Mouse (Mus musculus) stomach, embryonic 15.5 days (tissue): ENCODE results near the gene Gatd1. TPM values are rescaled to one million over a fixed set of nuclear protein-coding genes. Genes with fewer than 3 reads are reported as not detected.
A peak's percentile ranks its signal among the peaks of the same experiment; 100 is the strongest.

Experiments
- ATAC-seq: fragments of 200-750 bp; cut with Nextera tagmentation; 2 replicates; pipeline ENCODE4 v1.8.0; 2017; ENCODE audit warnings: low read depth, moderate number of reproducible peaks, moderate TSS enrichment; ENCODE audit not compliant: insufficient read depth, low FRiP score
- H3K27ac ChIP-seq: fragments of 300-500 bp; sonication (generic); 2 replicates; pipeline ENCODE4 v1.5.1; 2015; ENCODE audit warnings: mild to moderate bottlenecking, inconsistent platforms
- H3K27me3 ChIP-seq: fragments of 300-500 bp; sonication (generic); replicated peaks from 2 replicates; pipeline ENCODE4 v1.6.1; 2015; ENCODE audit warnings: inconsistent platforms
- H3K36me3 ChIP-seq: fragments of 300-500 bp; sonication (generic); 2 replicates; pipeline ENCODE4 v1.6.1; 2015; ENCODE audit warnings: inconsistent platforms
- H3K4me1 ChIP-seq: fragments of 300-500 bp; sonication (generic); 2 replicates; pipeline ENCODE4 v1.6.1; 2015; ENCODE audit warnings: inconsistent platforms
- H3K4me2 ChIP-seq: fragments of 300-500 bp; sonication (generic); 2 replicates; pipeline ENCODE4 v1.6.1; 2015; ENCODE audit warnings: mild to moderate bottlenecking, inconsistent platforms
- H3K4me3 ChIP-seq: fragments of 300-500 bp; sonication (generic); replicated peaks from 2 replicates; pipeline ENCODE4 v1.5.1; 2015; ENCODE audit warnings: inconsistent platforms
- H3K9ac ChIP-seq: fragments of 300-500 bp; sonication (generic); 2 replicates; pipeline ENCODE4 v1.6.1; 2015; ENCODE audit warnings: inconsistent platforms
- H3K9me3 ChIP-seq: fragments of 300-500 bp; sonication (generic); 2 replicates; pipeline ENCODE4 v1.6.1; 2016; ENCODE audit warnings: inconsistent platforms
- WGBS: fragments of 180-500 bp; shearing (Covaris S2); methylation state at CpG from one replicate; pipeline ENCODE4 v1.1.7; 2015; 5-methylcytosine and 5-hydroxymethylcytosine counted together
- polyA plus RNA-seq: library from polyadenylated mRNA; unstranded; fragments of >200 nt; fragmentation: Nextera tagmentation; extraction: Ambion mirVana; gene quantifications from 2 replicates; pipeline ENCODE4 v1.2.1, GENCODE M21; 2015

Gatd1 gene
- polyA plus RNA-seq, 1 experiment from 2014 or later = 51.1 TPM

DNA sequence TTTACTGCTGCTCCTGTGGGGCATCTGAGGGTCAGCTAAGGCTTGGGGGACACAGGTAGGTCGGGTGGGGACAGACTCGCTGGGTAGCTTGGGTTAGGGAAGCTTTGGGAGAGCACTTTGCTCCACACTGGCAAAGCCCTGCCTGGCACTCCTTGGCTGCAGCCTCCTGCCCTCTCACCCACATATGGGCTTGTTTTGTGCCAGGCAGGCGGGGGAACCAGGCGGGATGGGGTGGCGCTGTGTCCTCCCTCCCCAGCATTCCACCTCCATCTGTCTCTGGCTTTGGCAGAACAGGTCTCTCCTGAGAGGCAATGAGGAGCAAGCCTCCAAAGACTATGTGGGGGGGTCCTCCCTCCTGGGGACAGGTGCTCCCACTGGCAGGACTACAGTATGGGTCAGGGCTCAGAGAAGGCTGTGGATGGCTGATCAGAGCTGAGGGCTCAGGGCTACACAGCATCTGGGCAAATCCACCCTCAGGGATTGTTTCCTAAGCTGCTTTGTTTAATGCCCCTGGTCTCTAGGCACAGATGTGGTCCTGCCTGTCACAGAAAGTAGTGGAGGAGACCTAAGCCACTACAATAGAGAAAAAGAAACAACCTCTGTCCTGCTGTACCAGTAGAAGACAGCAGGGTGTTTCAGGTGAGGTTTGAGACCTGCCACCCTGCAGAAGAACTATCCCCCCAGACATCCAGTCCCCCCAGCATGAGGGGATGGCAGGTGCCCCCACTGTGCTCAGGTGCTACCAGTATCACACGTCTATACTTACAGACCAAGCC lies 19.0 kb upstream of the Gatd1 start:
- WGBS = 85% methylated on average over 6 of the region's 6 CpGs
- H3K9ac ChIP-seq = no peak overlapping the region
- H3K4me2 ChIP-seq = no peak overlapping the region
- peaks cover 58% of the 10 kb centered on the region for H3K4me1 ChIP-seq
- no peak overlapping the region for H3K4me3 ChIP-seq
- H3K27me3 ChIP-seq = no peaks in the 10 kb centered on the region
- no peak overlapping the region for H3K27ac ChIP-seq
- no peaks in the 10 kb centered on the region for H3K9me3 ChIP-seq
- no peak for ATAC-seq
- H3K36me3 ChIP-seq = peaks cover 9% of the 10 kb centered on the region

DNA sequence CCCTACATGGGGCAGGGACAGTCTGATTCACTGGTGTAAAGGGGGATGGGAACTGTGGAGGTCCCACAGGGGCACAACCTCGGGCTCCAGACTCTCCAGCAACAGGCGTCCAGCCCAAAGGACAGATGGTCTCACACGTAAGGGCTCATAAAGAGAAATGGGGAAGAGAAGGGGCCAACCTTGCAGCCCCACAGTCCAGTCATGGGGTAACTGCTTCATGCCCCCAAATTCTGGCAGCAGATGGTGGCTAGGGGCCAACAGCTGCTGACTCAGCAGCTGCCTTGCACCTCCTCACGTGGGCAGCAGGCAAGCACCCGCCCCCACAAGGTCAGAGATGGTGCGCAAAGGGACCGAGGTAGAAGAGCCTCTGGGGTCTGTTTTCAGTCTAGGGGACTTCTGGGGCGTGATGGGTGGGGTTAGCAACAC lies 18.3 kb upstream of the Gatd1 start:
- H3K27me3 ChIP-seq = no peaks in the 10 kb centered on the region
- no peaks in the 10 kb centered on the region for H3K9me3 ChIP-seq
- 80% methylated on average over 8 of the region's 8 CpGs for WGBS
- peaks cover 9% of the 10 kb centered on the region for H3K36me3 ChIP-seq
- ATAC-seq = no peak
- H3K9ac ChIP-seq = no peak overlapping the region
- H3K4me3 ChIP-seq = no peak overlapping the region
- no peak overlapping the region for H3K27ac ChIP-seq
- H3K4me1 ChIP-seq = peaks cover 54% of the 10 kb centered on the region
- H3K4me2 ChIP-seq = no peak overlapping the region

DNA sequence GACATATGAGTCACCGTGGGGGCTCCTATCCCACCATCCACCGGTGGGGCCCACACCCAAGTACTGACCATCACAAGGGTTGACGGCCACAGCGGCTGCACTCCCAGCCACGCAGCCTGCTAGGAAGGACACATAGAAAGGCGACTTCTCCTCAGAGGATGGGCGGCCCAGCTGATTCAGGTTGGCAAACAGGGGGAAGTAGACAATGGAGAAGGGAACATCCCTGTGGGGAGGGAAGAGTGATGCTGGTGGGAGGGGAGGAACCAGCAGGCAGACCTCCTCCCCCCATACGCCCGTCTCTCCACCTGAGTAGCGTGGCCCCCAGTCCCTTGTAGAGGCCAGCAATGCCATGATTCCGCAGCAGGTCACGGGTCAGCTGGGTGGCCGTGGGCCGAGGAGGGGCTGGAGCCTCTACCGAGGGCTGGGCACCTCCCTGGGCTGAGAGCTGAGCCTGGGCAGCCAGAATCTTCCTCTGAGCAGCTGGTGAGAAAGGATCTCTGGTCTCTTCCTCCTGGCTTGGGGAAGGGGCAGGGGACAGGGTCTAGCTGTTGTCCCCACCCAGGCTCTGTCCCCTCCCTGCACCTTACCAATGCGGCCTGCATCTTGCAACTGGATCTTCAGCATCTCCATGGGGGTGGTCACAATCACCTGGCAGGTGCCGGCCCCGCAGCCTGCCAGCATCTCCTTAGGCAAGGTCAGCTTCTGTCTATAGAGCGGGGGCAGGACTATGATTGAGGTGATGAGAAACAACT lies 17.7 kb upstream of the Gatd1 start:
- no peak overlapping the region for H3K4me2 ChIP-seq
- H3K27ac ChIP-seq = no peak overlapping the region
- H3K27me3 ChIP-seq = no peaks in the 10 kb centered on the region
- H3K36me3 ChIP-seq = peaks cover 9% of the 10 kb centered on the region
- ATAC-seq = no peak
- 93% methylated on average over 19 of the region's 19 CpGs for WGBS
- H3K4me3 ChIP-seq = no peak overlapping the region
- H3K9ac ChIP-seq = no peak overlapping the region
- peaks cover 50% of the 10 kb centered on the region for H3K4me1 ChIP-seq
- H3K9me3 ChIP-seq = no peaks in the 10 kb centered on the region

DNA sequence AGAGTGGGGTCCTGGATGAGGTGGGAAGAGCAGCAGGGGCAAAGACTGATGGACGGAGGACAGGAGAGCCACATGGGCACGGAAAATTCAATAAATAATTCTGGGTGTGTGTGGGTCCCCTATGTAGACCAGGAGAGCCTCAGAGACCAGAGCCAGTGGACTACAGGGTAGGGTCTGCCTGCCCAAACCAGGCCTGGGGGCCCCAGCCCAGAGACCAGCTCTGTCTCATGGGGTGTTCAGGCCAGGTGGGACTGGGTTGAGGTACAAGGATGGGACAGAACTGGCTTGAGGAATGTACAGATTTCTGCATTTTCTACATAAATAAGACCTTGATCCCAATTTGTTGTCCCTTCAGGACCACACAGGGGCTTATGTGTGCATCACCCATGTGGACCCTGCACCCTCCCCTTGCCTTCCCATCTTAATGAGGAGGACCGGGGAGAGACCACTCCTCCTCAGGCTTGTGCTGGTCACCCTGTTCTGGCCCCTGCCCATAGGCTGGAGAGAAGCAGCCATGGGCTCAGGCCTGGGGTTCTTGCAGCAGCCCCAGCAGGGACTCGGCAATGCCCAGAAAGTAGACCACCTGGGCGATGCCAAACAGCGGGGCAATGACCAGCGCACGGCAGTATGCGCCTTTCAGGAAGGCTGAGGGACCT lies 16.8 kb upstream of the Gatd1 start:
- Histone ChIP-seq H3K9me3 (no peaks in the 10 kb centered on the region), H3K36me3 (peaks cover 9% of the 10 kb centered on the region), H3K27ac (no peak overlapping the region), H3K4me2 (no peak overlapping the region), H3K4me1 (peaks cover 41% of the 10 kb centered on the region), H3K27me3 (no peaks in the 10 kb centered on the region), H3K4me3 (no peak overlapping the region), H3K9ac (no peak overlapping the region)
- 91% methylated on average over 9 of the region's 9 CpGs for WGBS
- no peak for ATAC-seq

DNA sequence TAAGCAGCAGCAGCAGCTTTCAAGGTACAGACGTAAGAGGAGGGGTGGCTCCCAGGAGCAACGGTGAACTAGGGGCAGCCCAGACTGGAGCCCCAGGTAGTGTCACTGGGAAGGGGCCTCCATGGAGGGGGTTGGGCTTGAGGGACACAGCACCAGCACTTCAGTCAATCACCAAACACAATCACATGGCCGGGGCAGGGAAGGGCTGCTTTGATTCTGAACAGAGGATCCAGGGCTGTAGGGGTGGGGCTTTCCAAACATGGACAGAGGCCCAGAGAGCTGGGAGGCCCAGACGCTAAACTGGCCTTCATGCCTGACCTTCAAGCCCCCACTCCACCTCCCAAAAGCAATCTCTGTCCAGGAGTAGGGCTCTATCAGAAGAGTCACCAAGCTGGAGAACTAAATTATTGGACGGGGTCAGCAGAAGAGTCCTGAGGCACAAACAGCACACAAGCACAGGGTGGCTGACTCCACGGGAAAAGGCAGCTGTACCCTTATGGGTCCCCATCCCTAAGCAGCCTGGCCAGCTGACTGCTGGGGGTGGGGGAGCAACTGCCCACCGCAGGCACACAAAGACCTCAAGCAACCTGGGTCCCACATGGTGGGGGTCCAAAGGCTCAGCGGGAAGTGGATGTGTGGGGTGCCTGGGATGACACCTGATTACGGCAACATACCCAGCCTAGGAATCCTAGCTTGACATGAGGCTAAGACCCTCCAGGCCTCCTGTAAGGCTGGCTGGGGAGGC lies 16.1 kb upstream of the Gatd1 start:
- Histone ChIP-seq H3K27me3 (no peaks in the 10 kb centered on the region), H3K27ac (no peak overlapping the region), H3K36me3 (peaks cover 9% of the 10 kb centered on the region), H3K4me2 (peak overlapping the region; percentile 34), H3K9me3 (no peaks in the 10 kb centered on the region), H3K4me1 (peaks cover 35% of the 10 kb centered on the region), H3K9ac (no peak overlapping the region), H3K4me3 (no peak overlapping the region)
- WGBS = 53% methylated on average over 9 of the region's 9 CpGs
- no peak for ATAC-seq

DNA sequence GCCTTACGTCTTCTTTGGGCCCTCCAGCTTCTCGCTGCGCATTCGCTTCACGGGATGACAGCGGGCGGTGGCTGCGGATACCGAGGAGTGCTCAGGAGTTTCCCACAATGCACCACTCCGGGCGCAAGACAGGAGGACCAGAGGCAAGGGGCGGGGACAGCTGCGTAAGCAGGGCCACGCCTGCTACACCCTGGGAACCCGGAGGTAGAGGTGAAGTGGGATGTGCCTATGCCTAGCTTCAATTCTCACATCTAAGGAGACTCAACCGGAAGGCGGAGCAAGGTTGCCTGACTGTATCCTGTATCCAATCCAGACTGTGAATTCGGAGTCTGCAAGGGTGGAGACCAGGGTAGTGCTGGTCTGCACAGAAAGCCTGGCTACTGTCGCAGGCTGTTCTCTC lies 15.4 kb upstream of the Gatd1 start, which contains the start of gene Cend1:
TSS of gene Cend1 (minus strand) at position 182 of the 400 bp plus-strand sequence.
- H3K9ac ChIP-seq = no peak within 1 kb of the TSS

DNA sequence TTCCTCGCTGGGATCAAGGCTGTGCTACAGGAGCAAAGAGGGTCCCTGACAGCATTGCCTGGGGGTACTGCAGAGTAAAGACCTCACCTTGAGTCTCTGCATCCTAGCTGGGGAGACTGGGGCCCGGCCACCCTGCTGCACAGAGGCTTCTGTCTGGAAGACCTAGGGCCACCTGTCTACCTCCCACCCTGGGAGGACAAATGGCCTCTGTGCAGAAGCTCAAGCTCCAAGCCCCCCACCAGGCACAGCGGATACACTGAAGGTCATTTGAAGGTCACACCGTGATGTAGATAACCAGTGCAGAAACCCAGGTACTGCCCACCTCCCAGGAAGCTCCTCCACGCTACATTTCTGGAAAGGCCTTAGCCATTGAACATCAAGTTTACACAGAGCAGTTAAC lies 14.8 kb upstream of the Gatd1 start:
- Histone ChIP-seq H3K4me1 (peaks cover 22% of the 10 kb centered on the region), H3K4me2 (no peak overlapping the region; the same call in 1 of the 2 replicates), H3K4me3 (no peak overlapping the region), H3K9ac (no peak overlapping the region), H3K27ac (no peak overlapping the region), H3K27me3 (no peaks in the 10 kb centered on the region), H3K9me3 (no peaks in the 10 kb centered on the region), H3K36me3 (peaks cover 9% of the 10 kb centered on the region)
- ATAC-seq = no peak
- 39% methylated on average over 5 of the region's 5 CpGs for WGBS

More for the DNA sequence above, 15.4 kb upstream of the Gatd1 start, which contains the start of gene Cend1:
- Histone ChIP-seq H3K4me3 (0 out of 2 replicates have a peak within 1 kb of the TSS, but pooled peaks have one; percentile 12), H3K36me3 (peaks cover 9% of the 10 kb centered on the region), H3K4me2 (peak within 1 kb of the TSS; percentile 34), H3K27me3 (no peaks in the 10 kb centered on the region), H3K4me1 (peaks cover 28% of the 10 kb centered on the region), H3K27ac (no peak within 1 kb of the TSS), H3K9me3 (no peaks in the 10 kb centered on the region)
- 4% methylated on average over 19 of the region's 19 CpGs for WGBS
- peak; percentile 70 for ATAC-seq

DNA sequence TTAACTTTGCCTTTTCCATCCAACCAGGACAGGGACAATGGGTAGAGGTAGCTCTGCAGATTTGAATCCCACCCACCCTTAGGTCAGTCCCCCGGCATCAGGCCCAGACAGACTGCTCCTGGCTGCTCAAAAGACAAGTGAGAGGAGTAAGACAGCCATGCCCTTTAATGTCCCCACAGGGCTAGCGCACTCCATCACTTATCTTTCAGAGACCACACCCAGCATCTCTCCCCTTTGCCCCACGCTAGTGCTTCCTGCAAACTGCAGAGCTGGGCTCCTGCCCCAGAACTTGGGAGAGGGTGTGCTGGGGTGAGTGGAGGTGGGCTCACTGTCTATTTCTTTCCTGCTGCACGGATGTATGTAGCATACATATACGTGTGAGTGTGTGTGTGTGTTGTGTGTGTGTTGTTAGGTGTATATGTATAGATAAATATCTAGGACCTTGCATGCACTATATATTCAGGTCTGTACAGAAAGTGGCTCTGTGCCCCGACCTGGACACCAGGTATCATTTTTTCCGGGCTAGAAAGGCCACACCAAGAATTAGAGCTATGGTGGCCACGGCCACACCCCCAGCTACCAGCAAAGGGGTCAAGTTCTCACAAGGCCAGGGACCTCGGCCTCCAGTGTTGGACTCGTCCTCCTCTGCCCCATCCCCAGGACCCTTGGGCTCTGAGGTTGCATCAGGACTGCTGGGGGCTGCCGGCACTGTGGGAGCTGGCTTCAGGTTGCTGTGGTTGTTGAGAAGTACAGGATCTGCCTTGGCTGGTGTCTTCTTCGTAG lies 13.2 kb upstream of the Gatd1 start:
- H3K4me1 ChIP-seq = peaks cover 17% of the 10 kb centered on the region
- no peak overlapping the region for H3K27ac ChIP-seq
- H3K9ac ChIP-seq = no peak overlapping the region
- H3K4me3 ChIP-seq = no peak overlapping the region
- no peak for ATAC-seq
- no peaks in the 10 kb centered on the region for H3K27me3 ChIP-seq
- H3K36me3 ChIP-seq = peaks cover 9% of the 10 kb centered on the region
- no peaks in the 10 kb centered on the region for H3K9me3 ChIP-seq
- WGBS = 77% methylated on average over 12 of the region's 12 CpGs
- H3K4me2 ChIP-seq = no peak overlapping the region

DNA sequence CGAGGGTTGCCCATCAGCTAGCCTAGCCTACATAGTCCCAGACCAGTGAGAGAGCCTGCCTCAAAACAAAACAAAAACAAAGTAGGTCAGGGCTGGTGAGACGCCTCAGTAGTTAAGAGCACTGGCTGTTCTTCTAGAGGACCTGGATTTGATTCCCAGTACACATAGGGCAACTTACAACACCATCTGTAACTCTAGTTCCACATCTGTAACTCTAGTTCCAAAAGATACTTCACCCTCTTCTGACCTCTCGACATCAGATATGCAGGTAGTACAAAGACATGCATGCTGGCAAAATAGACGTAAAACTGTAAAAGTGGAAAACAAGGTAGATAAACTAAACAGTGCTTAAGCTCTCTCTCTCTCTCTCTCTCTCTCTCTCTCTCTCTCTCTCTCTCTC lies 9.9 kb upstream of the Gatd1 start:
- no peaks in the 10 kb centered on the region for H3K36me3 ChIP-seq

DNA sequence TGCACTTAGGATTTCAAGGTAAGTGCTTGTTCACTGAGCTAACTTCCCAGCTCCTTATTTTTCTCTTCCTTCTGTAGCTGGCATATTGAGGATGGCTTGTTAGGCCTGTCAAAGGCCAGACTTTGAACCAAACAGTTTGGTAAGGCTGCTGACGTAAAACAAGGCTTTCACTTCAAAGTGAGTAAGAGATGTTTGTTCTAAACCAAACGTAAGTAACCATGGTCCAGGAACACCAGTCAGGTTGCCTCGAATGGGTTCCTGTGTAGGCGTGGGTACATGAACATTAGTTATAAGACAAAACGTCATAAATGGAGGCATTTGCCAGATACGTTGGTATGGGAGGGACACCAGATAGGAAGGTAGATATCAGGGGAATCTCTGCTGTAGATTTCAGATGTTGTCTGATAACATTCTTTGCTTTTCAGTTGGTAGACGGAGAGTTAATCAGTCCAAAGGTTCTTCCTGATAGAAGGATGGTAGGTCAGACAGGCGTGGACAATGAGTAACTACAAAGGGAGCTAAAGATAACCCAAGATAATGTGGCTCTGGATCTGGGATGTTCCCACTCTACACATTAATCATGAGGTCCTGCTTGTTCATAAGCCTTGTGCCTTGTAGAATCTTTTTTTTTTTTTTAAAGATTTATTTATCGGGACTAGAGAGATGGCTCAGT lies 6.2 kb upstream of the Gatd1 start:
- H3K27ac ChIP-seq = no peak overlapping the region
- H3K27me3 ChIP-seq = no peaks in the 10 kb centered on the region
- H3K9me3 ChIP-seq = no peaks in the 10 kb centered on the region
- no peak overlapping the region for H3K4me3 ChIP-seq
- H3K36me3 ChIP-seq = no peaks in the 10 kb centered on the region
- H3K9ac ChIP-seq = no peak overlapping the region
- H3K4me2 ChIP-seq = no peak overlapping the region
- WGBS = 71% methylated on average over 9 of the region's 9 CpGs
- no peaks in the 10 kb centered on the region for H3K4me1 ChIP-seq
- ATAC-seq = no peak

More for the DNA sequence above, 9.9 kb upstream of the Gatd1 start:
- H3K9ac ChIP-seq = no peak overlapping the region
- 0 out of 2 replicates have a peak, but pooled peaks cover under 1% of the 10 kb centered on the region for H3K4me1 ChIP-seq
- H3K27me3 ChIP-seq = no peaks in the 10 kb centered on the region
- H3K9me3 ChIP-seq = no peaks in the 10 kb centered on the region
- no peak overlapping the region for H3K27ac ChIP-seq
- H3K4me3 ChIP-seq = no peak overlapping the region
- H3K4me2 ChIP-seq = no peak overlapping the region
- no peak for ATAC-seq
- 72% methylated on average over 4 of the region's 4 CpGs for WGBS
